Comparison of ENCODE assay signal across 21 mouse cellular contexts in genomic region chr8:105000586-105000985, GRCm38 (mm10). TPM values are rescaled to one million over a fixed set of nuclear protein-coding genes. Genes with fewer than 3 reads are reported as not detected.
DNase-seq lines count a peak whose midpoint lies in the region; ATAC-seq lines count a peak whose summit lies in the region.
"Had no signal": no experiment of that assay in that cellular context is flagged by ENCODE, and none has a peak within 500 bp of the region (broad histone marks: within the 10 kb centered on the region; RNA-seq: fewer than 3 reads in every experiment).

Ces2h (plus strand) TSS chr8:105000853.

- H3K4me3 ChIP-seq in intestine, embryonic 14.5 days (ENCODE audit: low read depth, low read length), result no peak within 1 kb of the TSS
- no peak within 1 kb of the TSS for H3K4me3 ChIP-seq in intestine, embryonic 16.5 days (ENCODE audit: low read length)
- no peak within 1 kb of the TSS for H3K4me3 ChIP-seq in kidney, embryonic 16.5 days (ENCODE audit: low read length)
- H3K4me3 ChIP-seq: embryonic facial prominence, embryonic 15.5 days; heart, embryonic 12.5 days had no signal

- no peak within 1 kb of the TSS for H3K27ac ChIP-seq in intestine, embryonic 14.5 days (ENCODE audit: low read depth)
- peak within 1 kb of the TSS; percentile 57; the same call in 1 of the 2 replicates for H3K27ac ChIP-seq in intestine, embryonic 16.5 days (ENCODE audit: low read length)
- no peak within 1 kb of the TSS for H3K27ac ChIP-seq in kidney, embryonic 16.5 days (ENCODE audit: low read length)
- H3K27ac ChIP-seq: embryonic facial prominence, embryonic 15.5 days; hindbrain, embryonic 14.5 days had no signal

- H3K36me3 ChIP-seq in intestine, embryonic 14.5 days (ENCODE audit: control insufficient read depth, insufficient read depth, low read length), result no peaks in the 10 kb centered on the region
- H3K36me3 ChIP-seq in intestine, embryonic 16.5 days (ENCODE audit: control insufficient read depth, insufficient read depth, low read length), result no peaks in the 10 kb centered on the region
- H3K36me3 ChIP-seq in kidney, embryonic 16.5 days (ENCODE audit: insufficient read depth, low read length), result no peaks in the 10 kb centered on the region
- H3K36me3 ChIP-seq: embryonic facial prominence, embryonic 15.5 days; heart, embryonic 12.5 days had no signal

- no peaks in the 10 kb centered on the region for H3K9me3 ChIP-seq in intestine, embryonic 14.5 days (ENCODE audit: control insufficient read depth, low read length)
- no peaks in the 10 kb centered on the region for H3K9me3 ChIP-seq in intestine, embryonic 16.5 days (ENCODE audit: control insufficient read depth, low read length)
- H3K9me3 ChIP-seq in kidney, embryonic 16.5 days (ENCODE audit: low read length), result no peaks in the 10 kb centered on the region
- H3K9me3 ChIP-seq: embryonic facial prominence, embryonic 15.5 days had no signal

- 72% methylated on average over 7 of the region's 7 CpGs for WGBS in intestine, embryonic 14.5 days
- 69% methylated on average over 7 of the region's 7 CpGs for WGBS in intestine, embryonic 16.5 days
- 74% methylated on average over 7 of the region's 7 CpGs for WGBS in kidney, embryonic 16.5 days
- 31% methylated on average over 7 of the region's 7 CpGs for WGBS in large intestine, adult 2 months

- DNase-seq in intestine, embryonic 14.5 days (ENCODE audit: low spot score), result peak; percentile 53
- DNase-seq in large intestine, adult 2 months (ENCODE audit: low read depth, low spot score), result peak; percentile 63
- no peak for DNase-seq in right cerebral cortex, postnatal 10 days (ENCODE audit: low spot score in 2 of 2)
- DNase-seq in cerebellum, adult 8-10 months, result no peak
- no peak for DNase-seq in right cerebral cortex, postnatal 14 days
- DNase-seq: adrenal gland, adult 8-10 months; cerebellum, postnatal 14 days; embryo, embryonic 11 days; heart, postnatal 36 days; lung, embryonic 14.5 days; lung, postnatal 36 days; retina, postnatal 1 day; thymus, adult 18-20 months had no signal

- H3K27me3 ChIP-seq in intestine, embryonic 14.5 days (replicated peaks; ENCODE audit: control insufficient read depth, insufficient read depth, low read length), result no peaks in the 10 kb centered on the region
- no peaks in the 10 kb centered on the region for H3K27me3 ChIP-seq in intestine, embryonic 16.5 days (replicated peaks; ENCODE audit: control insufficient read depth, insufficient read depth, low read length)
- no peaks in the 10 kb centered on the region for H3K27me3 ChIP-seq in kidney, embryonic 16.5 days (ENCODE audit: insufficient read depth, low read length)
- H3K27me3 ChIP-seq: embryonic facial prominence, embryonic 15.5 days; heart, embryonic 12.5 days had no signal

- H3K9ac ChIP-seq in intestine, embryonic 14.5 days (ENCODE audit: low read length), result no peak within 1 kb of the TSS
- peak within 1 kb of the TSS; percentile 33; the same call in 1 of the 2 replicates for H3K9ac ChIP-seq in intestine, embryonic 16.5 days (ENCODE audit: low read depth, low read length)
- H3K9ac ChIP-seq in kidney, embryonic 16.5 days (replicated peaks; ENCODE audit: low read length), result no peak within 1 kb of the TSS
- H3K9ac ChIP-seq: embryonic facial prominence, embryonic 15.5 days; heart, embryonic 12.5 days; hindbrain, embryonic 14.5 days; lung, embryonic 14.5 days had no signal

- ATAC-seq in intestine, embryonic 14.5 days (replicated peaks; ENCODE audit: low FRiP score, low TSS enrichment, low read depth), result no peak
- ATAC-seq in intestine, embryonic 16.5 days, result peak; percentile 95
- peak; percentile 61 for ATAC-seq in kidney, embryonic 16.5 days (ENCODE audit: low FRiP score, low TSS enrichment)
- ATAC-seq in activated CD4-positive, CD25-positive, alpha-beta regulatory T cell, adult 4 months, result no peak

- no peak within 1 kb of the TSS for H3K4me2 ChIP-seq in intestine, embryonic 14.5 days (ENCODE audit: low read length)
- 0 out of 2 replicates have a peak within 1 kb of the TSS, but pooled peaks have one; percentile 10 for H3K4me2 ChIP-seq in intestine, embryonic 16.5 days (ENCODE audit: low read depth, low read length)
- no peak within 1 kb of the TSS for H3K4me2 ChIP-seq in kidney, embryonic 16.5 days (replicated peaks; ENCODE audit: low read depth, low read length)
- H3K4me2 ChIP-seq: embryonic facial prominence, embryonic 15.5 days; heart, embryonic 12.5 days; hindbrain, embryonic 14.5 days; lung, embryonic 14.5 days had no signal

- no peaks in the 10 kb centered on the region for H3K4me1 ChIP-seq in intestine, embryonic 14.5 days (replicated peaks; ENCODE audit: control insufficient read depth, insufficient read depth, low read length)
- 0 out of 2 replicates have a peak, but pooled peaks cover 4% of the 10 kb centered on the region for H3K4me1 ChIP-seq in intestine, embryonic 16.5 days (ENCODE audit: control insufficient read depth, insufficient read depth, low read length)
- no peaks in the 10 kb centered on the region for H3K4me1 ChIP-seq in kidney, embryonic 16.5 days (ENCODE audit: insufficient read depth, low read length)
- H3K4me1 ChIP-seq: embryonic facial prominence, embryonic 15.5 days; heart, embryonic 12.5 days had no signal

RNA-seq across cellular contexts. Expression of gene Ces2h, which starts in this region (rescaled TPM):
- polyA plus RNA-seq in intestine, embryonic 14.5 days (2014; fragmentation: Nextera tagmentation; extraction: Ambion mirVana), result not detected in 2 replicates
- 0.05 TPM in 1 of 2 replicates, not detected in the other for polyA plus RNA-seq in intestine, embryonic 16.5 days (2015; fragmentation: Nextera tagmentation; extraction: Ambion mirVana)
- polyA plus RNA-seq in kidney, embryonic 16.5 days (2015; fragmentation: Nextera tagmentation; extraction: Ambion mirVana), result not detected in 2 replicates
- polyA plus RNA-seq in large intestine, adult 2 months (2012; rRNA removed), result 0.36 and 0.52 TPM in 2 replicates
- polyA plus RNA-seq in activated CD4-positive, CD25-positive, alpha-beta regulatory T cell, adult 4 months (2017; shearing (Covaris generic)), result not detected
- polyA plus RNA-seq: C2C12; embryonic facial prominence, embryonic 15.5 days; heart, embryonic 12.5 days; hindbrain, embryonic 14.5 days; limb, embryonic 14.5 days; lung, embryonic 14.5 days had no signal

Comparison
In these comparisons a context has a peak if more than half of its experiments do, and no peak if none do; other contexts are left out.
1. Peak in DNase-seq in intestine, embryonic 14.5 days; RNA of the gene not detected or under 1 TPM.
2. Peak in ATAC-seq, H3K27ac ChIP-seq, H3K9ac ChIP-seq and H3K4me2 ChIP-seq in intestine, embryonic 16.5 days; RNA of the gene not detected or under 1 TPM.
3. Peak in ATAC-seq in kidney, embryonic 16.5 days; RNA of the gene not detected or under 1 TPM.
4. Peak in DNase-seq in large intestine, adult 2 months; RNA of the gene not detected or under 1 TPM.